8 mouse cellular contexts compared by ENCODE assay signal in genomic region chr2:153032973-153033372, GRCm38 (mm10). TPM values are rescaled to one million over a fixed set of nuclear protein-coding genes. Genes with fewer than 3 reads are reported as not detected.
DNase-seq lines count a peak whose midpoint lies in the region; ATAC-seq and TF ChIP-seq lines count a peak whose summit lies in the region.
"Had no signal": no experiment of that assay in that cellular context is flagged by ENCODE, and none has a peak within 500 bp of the region (broad histone marks: within the 10 kb centered on the region; RNA-seq: fewer than 3 reads in every experiment).

No protein-coding gene starts in this region.

- no peaks in the 10 kb centered on the region for H3K36me3 ChIP-seq in lung, embryonic 14.5 days (ENCODE audit: insufficient read depth)
- H3K36me3 ChIP-seq in forebrain, embryonic 10.5 days (replicated peaks): no peaks in the 10 kb centered on the region
- H3K36me3 ChIP-seq in hindbrain, postnatal 0 days (ENCODE audit: insufficient read depth, low read length): no peaks in the 10 kb centered on the region
- H3K36me3 ChIP-seq in kidney, embryonic 15.5 days: no peaks in the 10 kb centered on the region
- H3K36me3 ChIP-seq: heart, embryonic 13.5 days had no signal

- no peak for TF ChIP-seq CTCF in lung, embryonic 14.5 days (IDR thresholded peaks at IDR 0.05; ENCODE audit: low read depth)
- no peak for TF ChIP-seq CTCF in hindbrain, postnatal 0 days (IDR thresholded peaks at IDR 0.05; ENCODE audit: low read depth)

- WGBS in lung, embryonic 14.5 days: 10% methylated on average over 4 of the region's 4 CpGs
- WGBS in forebrain, embryonic 10.5 days: 10% methylated on average over 4 of the region's 4 CpGs
- 14% methylated on average over 4 of the region's 4 CpGs for WGBS in hindbrain, postnatal 0 days
- 13% methylated on average over 4 of the region's 4 CpGs for WGBS in kidney, embryonic 15.5 days

- no peak for ATAC-seq in lung, embryonic 14.5 days (ENCODE audit: insufficient read depth)
- no peak for ATAC-seq in hindbrain, postnatal 0 days
- no peak for ATAC-seq in kidney, embryonic 15.5 days (replicated peaks; ENCODE audit: low FRiP score)
- no peak for ATAC-seq in erythroid progenitor cell, adult 5-6 weeks (replicated peaks; ENCODE audit: low FRiP score, poor library complexity, severe bottlenecking)

- H3K27me3 ChIP-seq in lung, embryonic 14.5 days (ENCODE audit: insufficient read depth, low read length): peaks cover 42% of the 10 kb centered on the region
- H3K27me3 ChIP-seq in forebrain, embryonic 10.5 days (ENCODE audit: poor library complexity, severe bottlenecking): peaks cover 71% of the 10 kb centered on the region
- H3K27me3 ChIP-seq in hindbrain, postnatal 0 days (ENCODE audit: insufficient read depth, low read length): no peaks in the 10 kb centered on the region
- peaks cover 63% of the 10 kb centered on the region for H3K27me3 ChIP-seq in kidney, embryonic 15.5 days

- no peak overlapping the region for H3K4me3 ChIP-seq in lung, embryonic 14.5 days (ENCODE audit: low read depth, low read length)
- peak overlapping the region; percentile 64 for H3K4me3 ChIP-seq in forebrain, embryonic 10.5 days
- peak overlapping the region; percentile 70 for H3K4me3 ChIP-seq in hindbrain, postnatal 0 days (ENCODE audit: low read length)
- H3K4me3 ChIP-seq in kidney, embryonic 15.5 days (replicated peaks): no peak overlapping the region

- H3K27ac ChIP-seq in lung, embryonic 14.5 days (ENCODE audit: low read depth): no peak overlapping the region
- no peak overlapping the region for H3K27ac ChIP-seq in forebrain, embryonic 10.5 days
- H3K27ac ChIP-seq in hindbrain, postnatal 0 days: peak overlapping the region; percentile 96
- no peak overlapping the region for H3K27ac ChIP-seq in kidney, embryonic 15.5 days
- H3K27ac ChIP-seq: heart, embryonic 13.5 days had no signal

- H3K9me3 ChIP-seq in lung, embryonic 14.5 days (ENCODE audit: low read depth, low read length): no peaks in the 10 kb centered on the region
- H3K9me3 ChIP-seq in forebrain, embryonic 10.5 days: no peaks in the 10 kb centered on the region
- H3K9me3 ChIP-seq in hindbrain, postnatal 0 days (ENCODE audit: low read length): no peaks in the 10 kb centered on the region
- no peaks in the 10 kb centered on the region for H3K9me3 ChIP-seq in kidney, embryonic 15.5 days (replicated peaks)
- H3K9me3 ChIP-seq: heart, embryonic 13.5 days had no signal

- H3K4me2 ChIP-seq in lung, embryonic 14.5 days: no peak overlapping the region
- H3K4me2 ChIP-seq in hindbrain, postnatal 0 days (ENCODE audit: low read depth, low read length): peak overlapping the region; percentile 74
- no peak overlapping the region for H3K4me2 ChIP-seq in kidney, embryonic 15.5 days

- peak; percentile 24 for DNase-seq in lung, embryonic 14.5 days
- no peak for DNase-seq in lung, postnatal 10 days
- no peak for DNase-seq in forebrain, embryonic 10.5 days (ENCODE audit: extremely low spot score, low spot score)
- peak; percentile 18 for DNase-seq in hindbrain, postnatal 0 days (ENCODE audit: low spot score)
- DNase-seq in thymus, postnatal 10 days (ENCODE audit: low spot score in 2 of 2): no peak

- H3K9ac ChIP-seq in lung, embryonic 14.5 days: no peak overlapping the region
- peak overlapping the region; percentile 73 for H3K9ac ChIP-seq in hindbrain, postnatal 0 days (replicated peaks; ENCODE audit: low read length)
- no peak overlapping the region for H3K9ac ChIP-seq in kidney, embryonic 15.5 days
- H3K9ac ChIP-seq: heart, embryonic 13.5 days had no signal

- H3K4me1 ChIP-seq in lung, embryonic 14.5 days (ENCODE audit: insufficient read depth): 0 out of 2 replicates have a peak, but pooled peaks cover 3% of the 10 kb centered on the region
- H3K4me1 ChIP-seq in forebrain, embryonic 10.5 days: peaks cover 20% of the 10 kb centered on the region
- H3K4me1 ChIP-seq in hindbrain, postnatal 0 days (ENCODE audit: insufficient read depth, low read length): peaks cover 14% of the 10 kb centered on the region; the same call in 1 of the 2 replicates
- H3K4me1 ChIP-seq in kidney, embryonic 15.5 days: peaks cover 12% of the 10 kb centered on the region

RNA-seq across cellular contexts. Expression of gene Xkr7, which starts 1.3 kb away (rescaled TPM):
- not detected in 2 replicates for polyA plus RNA-seq in lung, embryonic 14.5 days (2014; fragmentation: Nextera tagmentation; extraction: Ambion mirVana)
- polyA plus RNA-seq in forebrain, embryonic 10.5 days (2016; fragmentation: Nextera tagmentation; extraction: Ambion mirVana): 0.14 and 0.20 TPM in 2 replicates
- 65.0 and 74.1 TPM in 2 replicates for total RNA-seq in hindbrain, postnatal 0 days (2014; rRNA removed)
- polyA plus RNA-seq in hindbrain, postnatal 0 days (2015; fragmentation: Nextera tagmentation; extraction: Ambion mirVana): 1.5 and 1.6 TPM in 2 replicates
- not detected in 2 replicates for polyA plus RNA-seq in kidney, embryonic 15.5 days (2015; fragmentation: Nextera tagmentation; extraction: Ambion mirVana)
- not detected in 2 replicates for total RNA-seq in erythroid progenitor cell, adult 5-6 weeks (2015; ENCODE audit: low replicate concordance)
- not detected in 2 replicates for total RNA-seq in erythroid progenitor cell, adult 5-6 weeks (2017; ENCODE audit: low replicate concordance)
- polyA plus RNA-seq: heart, embryonic 13.5 days had no signal

RNA-seq across cellular contexts. Expression of gene Pdrg1, which starts 17.7 kb away (rescaled TPM):
- polyA plus RNA-seq in lung, embryonic 14.5 days (2014; fragmentation: Nextera tagmentation; extraction: Ambion mirVana): 54.5 and 56.8 TPM in 2 replicates
- 88.5 and 90.8 TPM in 2 replicates for polyA plus RNA-seq in forebrain, embryonic 10.5 days (2016; fragmentation: Nextera tagmentation; extraction: Ambion mirVana)
- 45.3 and 85.8 TPM in 2 replicates for total RNA-seq in hindbrain, postnatal 0 days (2014; rRNA removed)
- polyA plus RNA-seq in hindbrain, postnatal 0 days (2015; fragmentation: Nextera tagmentation; extraction: Ambion mirVana): 221 and 224 TPM in 2 replicates
- polyA plus RNA-seq in kidney, embryonic 15.5 days (2015; fragmentation: Nextera tagmentation; extraction: Ambion mirVana): 111 and 112 TPM in 2 replicates
- 8.8 and 13.3 TPM in 2 replicates for total RNA-seq in erythroid progenitor cell, adult 5-6 weeks (2015; ENCODE audit: low replicate concordance)
- total RNA-seq in erythroid progenitor cell, adult 5-6 weeks (2017; ENCODE audit: low replicate concordance): 4.2 and 31.2 TPM in 2 replicates

RNA-seq across cellular contexts. Expression of gene Ccm2l, which starts 32.8 kb away (rescaled TPM):
- 5.7 and 6.0 TPM in 2 replicates for polyA plus RNA-seq in lung, embryonic 14.5 days (2014; fragmentation: Nextera tagmentation; extraction: Ambion mirVana)
- polyA plus RNA-seq in forebrain, embryonic 10.5 days (2016; fragmentation: Nextera tagmentation; extraction: Ambion mirVana): 0.83 and 0.84 TPM in 2 replicates
- 3.9 and 4.7 TPM in 2 replicates for total RNA-seq in hindbrain, postnatal 0 days (2014; rRNA removed)
- polyA plus RNA-seq in hindbrain, postnatal 0 days (2015; fragmentation: Nextera tagmentation; extraction: Ambion mirVana): 1.3 TPM in 2 replicates
- 3.5 and 3.6 TPM in 2 replicates for polyA plus RNA-seq in kidney, embryonic 15.5 days (2015; fragmentation: Nextera tagmentation; extraction: Ambion mirVana)
- 0.72 TPM in 1 of 2 replicates, not detected in the other for total RNA-seq in erythroid progenitor cell, adult 5-6 weeks (2015; ENCODE audit: low replicate concordance)
- not detected in 2 replicates for total RNA-seq in erythroid progenitor cell, adult 5-6 weeks (2017; ENCODE audit: low replicate concordance)

Comparison
In these comparisons a context has a peak if more than half of its experiments do, and no peak if none do; other contexts are left out.
1. DNase-seq: peak in lung, embryonic 14.5 days (single experiment) and hindbrain, postnatal 0 days (single experiment); none in lung, postnatal 10 days (single experiment), forebrain, embryonic 10.5 days (single experiment) and thymus, postnatal 10 days (0 of 2).
2. H3K4me3 ChIP-seq: peak in forebrain, embryonic 10.5 days (single experiment) and hindbrain, postnatal 0 days (single experiment); none in lung, embryonic 14.5 days (single experiment) and kidney, embryonic 15.5 days (single experiment).